Mouse (Mus musculus): Measurements from ENCODE around the gene Irf3.
"Not testable (repeated sequence)": the region's sequence is repeated elsewhere in the genome, so short reads cannot be mapped to it uniquely, and the experiment has no call there.

Gene Irf3

GRCm38 (mm10) chr7:45008411-45008810 lies 11.0 kb downstream of the Irf3 start:
- no peak for DNase-seq

- DNase-seq = no peak
Observed at GRCm38 (mm10) chr7:45012011-45012410, 14.6 kb downstream of the Irf3 start.

- DNase-seq = no peak
Observed at GRCm38 (mm10) chr7:45012824-45013223, 15.4 kb downstream of the Irf3 start.

GRCm38 (mm10) chr7:45013366-45014095 lies 16.1 kb downstream of the Irf3 start:
- DNase-seq = no peak

- DNase-seq = no peak
Observed at GRCm38 (mm10) chr7:45014096-45014451, 16.6 kb downstream of the Irf3 start.

DNA sequence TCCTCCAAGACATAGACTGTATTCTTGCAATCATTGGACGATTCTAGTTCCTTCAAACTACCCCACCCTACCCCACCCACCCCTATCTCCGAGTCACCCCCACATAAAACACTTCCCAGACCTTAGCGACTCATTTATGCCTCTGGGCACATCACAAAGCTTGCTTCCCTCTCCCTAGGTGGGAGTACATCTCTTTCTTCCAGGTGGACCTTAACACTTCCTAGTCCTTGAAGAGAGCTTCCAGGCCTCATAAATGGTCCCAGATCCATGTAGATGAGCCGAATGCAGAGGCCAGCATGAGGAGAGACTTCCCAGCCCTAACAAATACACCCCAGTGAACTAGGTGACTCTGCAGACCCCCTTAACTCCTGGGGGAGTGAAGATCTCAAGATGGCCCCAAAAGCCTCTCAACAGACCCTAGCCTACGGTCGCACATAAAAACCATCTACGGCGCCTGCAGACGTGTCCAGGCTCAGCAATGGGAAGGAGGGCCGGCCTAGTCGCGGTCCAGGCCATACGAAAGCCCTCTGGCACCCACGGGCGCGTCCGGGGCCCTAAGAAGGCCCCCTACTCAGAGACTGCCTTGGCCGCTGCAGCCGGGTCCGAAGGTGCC lies 18.0 kb downstream of the Irf3 start:
- DNase-seq = no peak

- peak; percentile 100 for DNase-seq
Observed at GRCm38 (mm10) chr7:45015957-45016612, 18.6 kb downstream of the Irf3 start, which contains the start of gene Scaf1. TSS of gene Scaf1 (minus strand) at chr7:45016363.

DNA sequence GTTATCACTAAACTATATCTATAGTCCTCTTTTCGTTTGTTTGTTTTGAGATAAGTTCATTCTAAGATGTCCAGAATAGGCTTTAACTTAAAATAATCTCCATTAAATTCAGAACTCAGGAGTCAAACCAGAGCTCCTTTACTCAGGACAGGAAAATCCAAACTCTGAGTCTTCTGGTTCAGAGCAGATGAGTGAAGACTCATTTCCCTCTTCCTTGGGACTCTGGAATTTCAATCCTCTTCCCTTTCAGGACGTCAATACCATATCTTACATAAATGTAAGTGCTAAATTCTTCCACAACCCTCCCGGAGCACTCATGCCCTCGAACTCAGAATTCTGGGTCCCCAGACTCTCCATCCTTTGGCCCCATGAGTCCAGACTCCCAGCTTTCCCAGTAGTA lies 19.3 kb downstream of the Irf3 start:
- DNase-seq = no peak

- peak; percentile 94 to 99 for DNase-seq
Observed at GRCm38 (mm10) chr7:45017242-45018061, 20.0 kb downstream of the Irf3 start, which contains the start of gene Rras. TSS of gene Rras (plus strand) at chr7:45017961.

- DNase-seq = peak; percentile 63 to 70
Observed at GRCm38 (mm10) chr7:45019031-45019571, 21.7 kb downstream of the Irf3 start.

DNA sequence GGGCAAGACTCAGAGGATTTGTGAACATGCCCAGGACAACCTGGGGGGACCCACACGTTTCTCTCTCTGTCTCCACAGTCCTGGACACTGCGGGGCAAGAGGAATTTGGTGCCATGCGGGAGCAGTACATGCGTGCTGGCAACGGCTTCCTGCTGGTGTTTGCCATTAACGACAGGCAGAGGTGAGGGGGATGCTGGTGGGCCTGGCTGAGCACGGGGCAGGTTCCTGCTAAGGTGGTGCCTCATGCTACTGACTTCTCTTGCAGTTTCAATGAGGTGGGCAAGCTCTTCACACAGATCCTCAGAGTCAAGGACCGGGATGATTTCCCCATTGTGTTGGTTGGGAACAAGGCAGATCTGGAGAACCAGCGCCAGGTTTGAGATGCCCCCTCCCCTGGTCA lies 22.8 kb downstream of the Irf3 start:
- DNase-seq = no peak

DNA sequence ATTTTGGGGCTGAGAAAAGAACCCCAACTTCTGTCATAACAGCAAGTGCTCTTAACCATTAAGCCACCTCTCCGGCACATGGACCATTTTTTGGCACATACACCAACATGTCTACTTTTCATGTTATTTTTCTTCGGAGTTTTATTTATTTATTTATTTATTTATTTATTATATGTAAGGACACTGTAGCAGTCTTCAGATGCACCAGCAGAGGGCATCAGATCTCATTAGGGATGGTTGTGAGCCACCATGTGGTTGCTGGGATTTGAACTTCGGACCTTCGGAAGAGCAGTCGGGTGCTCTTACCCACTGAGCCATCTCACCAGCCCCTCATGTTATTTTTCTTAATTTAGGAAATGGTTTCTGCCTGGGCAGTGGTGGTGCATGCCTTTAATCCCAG lies 26.3 kb downstream of the Irf3 start:
- not testable (repeated sequence) for DNase-seq

DNA sequence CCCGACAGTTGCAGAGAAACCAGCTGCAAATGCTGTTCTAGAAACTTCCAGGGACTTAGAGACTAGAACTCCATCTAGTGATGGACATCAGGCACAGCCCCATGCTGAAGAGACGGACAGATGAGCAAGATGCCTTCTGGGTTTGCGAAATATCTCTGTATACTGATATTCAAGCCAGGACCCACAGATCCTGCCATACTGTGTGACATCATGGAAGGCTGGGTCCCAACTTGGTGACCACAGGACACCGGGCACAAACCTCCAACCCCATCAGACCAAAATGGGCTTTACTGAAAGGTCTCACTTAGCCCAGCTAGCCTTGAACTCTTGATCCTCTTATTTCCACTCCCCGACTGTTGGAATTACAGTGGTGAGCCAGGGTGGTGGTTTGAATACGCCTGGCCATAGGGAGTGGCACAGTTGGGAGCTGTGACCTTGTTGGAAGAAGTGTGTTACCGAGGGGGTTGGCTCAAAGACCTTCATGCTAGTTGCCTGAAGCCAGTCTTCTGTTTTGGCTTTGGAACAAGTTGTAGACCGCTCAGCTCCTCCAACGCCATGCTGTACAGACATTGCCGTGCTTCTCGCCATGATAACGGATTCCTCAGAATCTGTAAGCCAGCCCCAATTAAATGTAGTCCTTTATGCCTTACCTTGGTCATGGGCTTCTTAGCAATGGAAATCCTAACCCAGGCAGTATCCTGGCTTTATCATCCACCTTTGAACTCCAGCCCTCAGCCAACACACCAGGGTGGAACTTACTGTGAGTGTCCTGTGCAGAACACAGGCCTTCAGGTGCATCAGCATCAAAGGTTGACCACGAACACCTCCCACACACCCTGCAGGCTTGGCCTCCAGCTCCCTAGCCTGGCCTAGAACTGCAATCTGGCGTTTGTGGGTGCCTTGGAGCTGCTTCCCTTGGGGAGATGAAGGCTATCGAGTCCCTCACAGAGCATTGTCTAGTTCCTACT lies 27.1 kb downstream of the Irf3 start:
- DNase-seq = no peak

DNA sequence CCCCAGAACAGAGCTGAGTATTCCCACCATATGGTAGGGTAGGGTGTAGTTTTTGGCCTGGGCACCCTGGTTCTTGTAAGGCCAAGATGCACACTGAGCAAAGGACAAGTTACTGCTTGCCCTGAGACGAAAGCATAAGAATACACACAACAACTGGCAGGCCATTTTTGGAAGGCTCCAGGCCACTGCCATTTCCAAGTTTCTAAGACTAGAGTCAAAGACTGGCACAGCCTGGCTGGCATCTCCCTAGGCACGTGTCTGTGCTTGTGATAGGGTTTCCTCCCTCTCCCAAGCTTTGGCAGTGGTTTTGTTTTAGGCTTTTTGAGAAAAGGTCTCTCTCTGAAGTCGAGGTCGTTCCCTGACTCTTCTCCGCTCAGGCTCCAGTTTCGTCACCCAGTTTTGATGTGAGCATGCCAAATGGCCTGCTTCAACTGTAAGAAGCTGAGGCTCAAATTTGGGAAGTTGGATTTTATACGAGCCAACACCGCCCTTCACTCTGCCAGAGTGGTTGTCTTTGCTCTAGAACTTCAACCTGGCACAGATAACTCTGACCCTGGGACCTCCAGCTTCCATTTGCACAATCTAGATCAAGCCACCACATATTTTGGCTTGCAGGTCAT lies 28.3 kb downstream of the Irf3 start:
- DNase-seq = no peak

- DNase-seq = no peak
Observed at GRCm38 (mm10) chr7:45026256-45026655, 28.8 kb downstream of the Irf3 start.

DNA sequence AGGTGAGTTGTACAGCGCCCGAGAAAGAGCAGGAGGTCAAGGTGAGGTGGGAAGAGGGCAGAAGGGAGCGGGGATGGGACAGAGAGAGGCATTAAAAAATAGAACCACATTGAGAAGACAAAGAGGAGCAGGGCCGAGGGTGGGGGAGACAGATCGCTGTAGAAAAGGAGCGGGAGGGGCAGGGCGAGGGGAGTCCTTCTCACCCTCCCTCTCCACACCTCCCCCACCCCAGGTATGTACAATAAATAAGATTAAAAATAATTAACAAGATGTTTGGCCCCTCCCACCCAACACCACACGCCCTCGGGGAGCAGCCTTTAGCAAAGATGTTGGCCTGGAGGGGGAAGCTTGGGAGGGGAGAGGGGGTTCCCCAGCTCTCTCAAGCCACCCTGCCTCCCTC lies 30.3 kb downstream of the Irf3 start:
- no peak for DNase-seq

- DNase-seq = no peak
Observed at GRCm38 (mm10) chr7:45028351-45028750, 30.9 kb downstream of the Irf3 start.

DNA sequence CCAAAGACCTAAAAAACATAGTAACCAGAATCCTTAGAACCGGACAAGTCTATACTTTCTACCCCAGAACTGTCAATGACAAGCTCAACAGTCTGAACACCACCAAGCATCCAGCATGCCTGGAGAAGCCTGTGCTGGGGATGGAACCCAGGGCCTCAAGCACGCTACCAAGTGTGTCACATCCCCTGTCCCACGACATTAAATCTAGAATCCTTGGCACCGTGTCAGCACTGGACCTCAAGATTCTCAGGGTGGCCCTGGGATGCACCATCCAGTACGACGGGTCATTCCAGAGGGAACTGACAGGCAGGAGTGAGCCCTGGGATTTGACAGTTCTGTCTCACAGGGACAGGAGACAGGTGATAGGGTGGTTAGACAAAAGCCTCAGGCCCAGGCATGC lies 32.5 kb downstream of the Irf3 start:
- no peak for DNase-seq

GRCm38 (mm10) chr7:45030857-45031256 lies 33.4 kb downstream of the Irf3 start:
- no peak for DNase-seq

DNA sequence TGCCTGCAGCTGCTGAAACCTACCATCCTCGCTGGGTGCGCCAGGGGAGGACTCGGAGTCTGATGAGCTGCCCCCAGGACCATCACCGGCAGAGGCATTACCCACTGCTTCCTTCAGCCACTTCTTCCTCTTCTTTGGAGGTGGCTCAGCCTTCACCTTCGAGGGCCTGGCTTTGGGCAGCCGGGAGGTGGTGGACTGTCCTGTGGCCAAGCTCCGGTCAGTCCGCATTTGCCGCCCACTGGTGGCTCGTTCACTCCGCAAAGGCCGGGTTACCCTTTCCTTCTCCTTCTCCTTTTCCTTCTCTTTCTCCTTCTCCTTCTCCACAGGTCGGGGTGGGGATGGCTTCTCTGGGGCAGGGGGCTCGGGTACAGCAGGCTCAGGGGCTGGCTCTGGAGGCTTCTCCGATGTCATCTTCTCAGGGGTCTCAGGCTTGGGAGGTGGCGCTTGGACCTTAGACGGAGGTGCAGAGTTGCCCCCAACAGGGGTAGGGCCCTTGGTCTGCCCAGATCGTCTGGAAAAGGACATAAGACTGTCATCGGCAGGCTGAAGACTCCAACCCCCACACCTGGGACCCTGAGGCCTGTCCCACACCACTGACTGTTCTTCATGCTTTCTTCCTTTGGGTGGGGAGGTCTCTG lies 36.4 kb downstream of the Irf3 start:
- DNase-seq = no peak

DNA sequence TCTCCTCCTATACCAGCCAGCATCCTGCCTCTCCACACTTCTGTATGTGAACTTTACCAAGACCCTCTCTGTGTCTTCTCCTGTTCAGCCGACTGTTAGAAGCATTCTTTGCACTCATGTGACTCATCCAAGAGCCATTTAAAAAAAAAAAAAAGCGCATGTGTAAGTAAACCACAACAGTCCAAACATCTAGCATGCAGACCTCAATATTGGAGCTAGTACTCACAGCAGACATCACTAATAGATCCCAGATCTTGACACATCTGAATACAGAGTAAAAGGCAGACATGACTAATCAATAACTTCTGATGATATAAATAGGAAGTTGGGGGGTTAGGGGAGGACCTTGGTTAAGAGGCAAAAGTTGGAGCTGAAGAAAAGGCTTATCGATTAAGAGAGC lies 38.2 kb downstream of the Irf3 start:
- DNase-seq = no peak
